Mouse (Mus musculus): Measurements from ENCODE around the gene Tmem171. TPM values are rescaled to one million over a fixed set of nuclear protein-coding genes. Genes with fewer than 3 reads are reported as not detected.

Tmem171 gene
- 10 to 100 TPM in 1 of 2 experiments, under 1 TPM in 1; 0.90 to 11.7 TPM for polyA plus RNA-seq (2012; fragmentation: generic; extraction: Trizol)

DNA sequence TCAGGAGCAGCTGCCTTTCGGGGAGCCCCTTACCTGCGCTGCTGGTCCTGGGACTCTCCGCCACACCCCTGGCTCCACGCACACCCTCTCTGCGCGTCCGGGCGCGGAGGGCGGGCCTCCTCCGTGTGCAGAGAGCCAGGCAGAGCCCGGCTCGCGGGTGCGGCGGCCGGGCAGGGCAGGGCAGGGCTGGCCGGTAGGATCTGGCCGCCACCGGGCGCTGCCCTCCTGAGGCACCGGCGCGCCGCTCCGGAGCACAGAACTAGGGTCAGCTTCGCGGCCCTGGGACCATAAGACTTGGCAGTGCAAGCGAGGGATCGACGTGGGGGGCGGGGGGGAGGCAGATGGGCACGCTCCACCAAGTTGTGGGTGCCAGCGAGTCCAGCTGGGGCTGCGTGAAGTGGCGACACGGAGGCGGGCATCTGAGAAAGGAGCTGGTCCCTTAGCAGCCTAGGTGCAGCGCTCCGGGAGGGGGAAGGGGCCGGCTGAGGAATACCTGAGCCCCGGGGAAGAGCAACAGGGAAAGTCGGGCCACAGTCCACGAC lies at the start of gene Tmem171:
Gene Tmem171 (minus strand): TSS at position 62 of the 542 bp plus-strand sequence.

GRCm38 (mm10) chr13:98637145-98637544 lies 57.5 kb downstream of the Tmem171 start, which contains the start of gene Tmem174:
Gene Tmem174, minus strand, starts transcription at chr13:98637410.

Other genes starting within 250 kb of the Tmem171 start
- gene Gm10320, start 202.8 kb downstream of the Tmem171 start, polyA plus RNA-seq (2012; fragmentation: generic; extraction: Trizol), result 1 to 10 TPM; 2.0 to 2.3 TPM
- gene Tmem174, start 57.4 kb downstream of the Tmem171 start, polyA plus RNA-seq (2012; fragmentation: generic; extraction: Trizol), result not detected
- gene Fcho2, start 120.6 kb upstream of the Tmem171 start, polyA plus RNA-seq (2012; fragmentation: generic; extraction: Trizol), result 1 to 10 TPM in 1 of 2 experiments, under 1 TPM in 1; 0.21 to 2.3 TPM
- 10 to 100 TPM in 1 of 2 experiments, 1 to 10 TPM in 1; 2.5 to 13.1 TPM for gene Tnpo1, start 231.6 kb upstream of the Tmem171 start, polyA plus RNA-seq (2012; fragmentation: generic; extraction: Trizol)